Mouse (Mus musculus): ENCODE results near the gene Arhgap21.

- no peak for TF ChIP-seq FLI1 (IDR thresholded peaks at IDR 0.05; ENCODE audit: low read length)
- TF ChIP-seq GATA1 (IDR thresholded peaks at IDR 0.05; ENCODE audit: borderline replicate concordance, low read length), result no peak
Measured at GRCm38 (mm10) chr2:20991508-20991907, 22.8 kb upstream of the Arhgap21 start.

Measured in megakaryocyte, embryonic 14.5 days (primary cell).